Mouse (Mus musculus): Measurements from ENCODE around the gene Rnf227. TPM values are rescaled to one million over a fixed set of nuclear protein-coding genes. Genes with fewer than 3 reads are reported as not detected.
"Not testable (repeated sequence)": the region's sequence is repeated elsewhere in the genome, so short reads cannot be mapped to it uniquely, and the experiment has no call there.

Gene Rnf227
- 7.4 TPM for polyA plus RNA-seq (2021)

GRCm38 (mm10) chr11:69340161-69341131, at the start of gene Rnf227:
Gene Rnf227 (plus strand): TSS chr11:69340461.
- H3K27me3 ChIP-seq = no peaks in the 10 kb centered on the region
- in situ Hi-C loops (cut with MboI; ENCODE audit: low pct_unique_long_range_greater_than_20kb) = no loop called here
- POLR2A ChIA-PET = interaction anchor here (1.1 to 1.3 kb wide), 4 partner anchors 11 to 28 kb away, joined by 3 to 4 read pairs (median 4); partner anchors contain the start of gene Kcnab3
- ATAC-seq = peak; percentile 26
- no peak for DNase-seq (ENCODE audit: low read depth, low spot score)
- CTCF ChIA-PET = no interaction called here
- no peak for TF ChIP-seq CTCF (IDR thresholded peaks at IDR 0.05)

- in situ Hi-C loops (cut with MboI; ENCODE audit: low pct_unique_long_range_greater_than_20kb) = no loop called here
These were observed 49.1 kb upstream of the Rnf227 start for GRCm38 (mm10) chr11:69291111-69291510.

GRCm38 (mm10) chr11:69295286-69295685, 45.0 kb upstream of the Rnf227 start:
- TF ChIP-seq CTCF (IDR thresholded peaks at IDR 0.05) = no peak
- no peak for DNase-seq (ENCODE audit: low read depth, low spot score)
- POLR2A ChIA-PET = no interaction called here
- no peaks in the 10 kb centered on the region for H3K27me3 ChIP-seq
- in situ Hi-C loops (cut with MboI; ENCODE audit: low pct_unique_long_range_greater_than_20kb) = no loop called here
- ATAC-seq = no peak
- CTCF ChIA-PET = interaction anchor here (1.2 kb wide), 1 partner anchor 29 kb away, joined by 3 read pairs; no protein-coding TSS in a partner anchor

More at GRCm38 (mm10) chr11:69291111-69291510, 49.1 kb upstream of the Rnf227 start:
- DNase-seq (ENCODE audit: low read depth, low spot score) (no peak), ATAC-seq (no peak)
- CTCF ChIA-PET = interaction anchor here (0.7 to 1.6 kb wide), 3 partner anchors 10 to 222 kb away, joined by 3 to 4 read pairs (median 3); no protein-coding TSS in a partner anchor
- no peak for TF ChIP-seq CTCF (IDR thresholded peaks at IDR 0.05)
- H3K27me3 ChIP-seq = peaks cover 5% of the 10 kb centered on the region
- POLR2A ChIA-PET = no interaction called here

- ChIA-PET CTCF (interaction anchor here (1.5 kb wide), 1 partner anchor 28 kb away, joined by 3 read pairs; no protein-coding TSS in a partner anchor), POLR2A (no interaction called here)
- no peaks in the 10 kb centered on the region for H3K27me3 ChIP-seq
- no peak for DNase-seq (ENCODE audit: low read depth, low spot score)
- ATAC-seq = no peak
- in situ Hi-C loops (cut with MboI; ENCODE audit: low pct_unique_long_range_greater_than_20kb) = no loop called here
- no peak for TF ChIP-seq CTCF (IDR thresholded peaks at IDR 0.05)
These were observed 42.5 kb upstream of the Rnf227 start for GRCm38 (mm10) chr11:69297799-69298198.

- no peak for TF ChIP-seq CTCF (IDR thresholded peaks at IDR 0.05)
- ATAC-seq = no peak
- DNase-seq (ENCODE audit: low read depth, low spot score) = no peak
These were observed 42.0 kb upstream of the Rnf227 start for GRCm38 (mm10) chr11:69298231-69298630.

GRCm38 (mm10) chr11:69302817-69303216, 37.4 kb upstream of the Rnf227 start:
- no peaks in the 10 kb centered on the region for H3K27me3 ChIP-seq
- no peak for DNase-seq (ENCODE audit: low read depth, low spot score)
- ChIA-PET CTCF (no interaction called here), POLR2A (no interaction called here)
- TF ChIP-seq CTCF (IDR thresholded peaks at IDR 0.05) = no peak
- no peak for ATAC-seq
- in situ Hi-C loops (cut with MboI; ENCODE audit: low pct_unique_long_range_greater_than_20kb) = no loop called here

More at GRCm38 (mm10) chr11:69298231-69298630, 42.0 kb upstream of the Rnf227 start:
- POLR2A ChIA-PET = interaction anchor here (1.2 kb wide), 1 partner anchor 23 kb away, joined by 3 read pairs; no protein-coding TSS in a partner anchor
- no peaks in the 10 kb centered on the region for H3K27me3 ChIP-seq
- CTCF ChIA-PET = interaction anchor here (1.5 kb wide), 1 partner anchor 29 kb away, joined by 3 read pairs; no protein-coding TSS in a partner anchor
- in situ Hi-C loops (cut with MboI; ENCODE audit: low pct_unique_long_range_greater_than_20kb) = no loop called here

GRCm38 (mm10) chr11:69305291-69305690, 35.0 kb upstream of the Rnf227 start:
- POLR2A ChIA-PET = no interaction called here
- no peaks in the 10 kb centered on the region for H3K27me3 ChIP-seq
- ATAC-seq (no peak), DNase-seq (ENCODE audit: low read depth, low spot score) (no peak)
- in situ Hi-C loops (cut with MboI; ENCODE audit: low pct_unique_long_range_greater_than_20kb) = no loop called here
- no peak for TF ChIP-seq CTCF (IDR thresholded peaks at IDR 0.05)
- CTCF ChIA-PET = no interaction called here

GRCm38 (mm10) chr11:69306039-69306438, 34.2 kb upstream of the Rnf227 start:
- TF ChIP-seq CTCF (IDR thresholded peaks at IDR 0.05) = no peak
- POLR2A ChIA-PET = no interaction called here
- no peak for DNase-seq (ENCODE audit: low read depth, low spot score)
- no peak for ATAC-seq
- in situ Hi-C loops (cut with MboI; ENCODE audit: low pct_unique_long_range_greater_than_20kb) = no loop called here
- no peaks in the 10 kb centered on the region for H3K27me3 ChIP-seq
- CTCF ChIA-PET = interaction anchor here (1.5 kb wide), 1 partner anchor 17 kb away, joined by 3 read pairs; no protein-coding TSS in a partner anchor

- ATAC-seq (no peak), DNase-seq (ENCODE audit: low read depth, low spot score) (no peak)
- no peak for TF ChIP-seq CTCF (IDR thresholded peaks at IDR 0.05)
- CTCF ChIA-PET = interaction anchor here (1.3 to 2.4 kb wide), 3 partner anchors 9 to 42 kb away, joined by 3 to 5 read pairs (median 4); no protein-coding TSS in a partner anchor
- H3K27me3 ChIP-seq = no peaks in the 10 kb centered on the region
- in situ Hi-C loops (cut with MboI; ENCODE audit: low pct_unique_long_range_greater_than_20kb) = no loop called here
- POLR2A ChIA-PET = no interaction called here
These were observed 29.0 kb upstream of the Rnf227 start for GRCm38 (mm10) chr11:69311266-69311665.

- ChIA-PET CTCF (no interaction called here), POLR2A (no interaction called here)
- DNase-seq (ENCODE audit: low read depth, low spot score) (no peak), ATAC-seq (no peak)
- H3K27me3 ChIP-seq = no peaks in the 10 kb centered on the region
- in situ Hi-C loops (cut with MboI; ENCODE audit: low pct_unique_long_range_greater_than_20kb) = no loop called here
- TF ChIP-seq CTCF (IDR thresholded peaks at IDR 0.05) = no peak
These were observed 23.9 kb upstream of the Rnf227 start for GRCm38 (mm10) chr11:69316361-69316760.

GRCm38 (mm10) chr11:69318000-69318399, 22.3 kb upstream of the Rnf227 start:
- CTCF ChIA-PET = interaction anchor here (0.7 to 1.1 kb wide), 2 partner anchors 43 to 49 kb away, joined by 3 to 5 read pairs; no protein-coding TSS in a partner anchor
- H3K27me3 ChIP-seq; in situ Hi-C loops (cut with MboI; ENCODE audit: low pct_unique_long_range_greater_than_20kb); POLR2A ChIA-PET; ATAC-seq; DNase-seq (ENCODE audit: low read depth, low spot score): not testable (repeated sequence)
